Mouse (Mus musculus) liver, postnatal 0 days (tissue): ENCODE results near the gene Ackr2.

Source experiments
- CTCF ChIP-seq: sonication (generic); IDR thresholded peaks from 2 replicates; pipeline ENCODE4 v1.5.1; 2016; ENCODE audit warnings: antibody characterized with exemption, low read depth
- EP300 ChIP-seq: IDR thresholded peaks from 2 replicates; pipeline ENCODE4 v1.6.1; 2016; ENCODE audit warnings: antibody characterized with exemption, low read depth, mild to moderate bottlenecking

- TF ChIP-seq CTCF, result no peak
- no peak for TF ChIP-seq EP300
Measured at GRCm38 (mm10) chr9:121959966-121960635, 61.9 kb downstream of the Ackr2 start.
